Mouse (Mus musculus) 3T3-L1 (cell line): Measurements from ENCODE around the gene Cryge.
"Not testable (repeated sequence)": the region's sequence is repeated elsewhere in the genome, so short reads cannot be mapped to it uniquely, and the experiment has no call there.

Experiments used
- DNase-seq: peaks from one replicate; pipeline ENCODE4 v3.0.0-alpha.2; 2015; ENCODE audit warnings: low read depth, low spot score

Gene Cryge

DNA sequence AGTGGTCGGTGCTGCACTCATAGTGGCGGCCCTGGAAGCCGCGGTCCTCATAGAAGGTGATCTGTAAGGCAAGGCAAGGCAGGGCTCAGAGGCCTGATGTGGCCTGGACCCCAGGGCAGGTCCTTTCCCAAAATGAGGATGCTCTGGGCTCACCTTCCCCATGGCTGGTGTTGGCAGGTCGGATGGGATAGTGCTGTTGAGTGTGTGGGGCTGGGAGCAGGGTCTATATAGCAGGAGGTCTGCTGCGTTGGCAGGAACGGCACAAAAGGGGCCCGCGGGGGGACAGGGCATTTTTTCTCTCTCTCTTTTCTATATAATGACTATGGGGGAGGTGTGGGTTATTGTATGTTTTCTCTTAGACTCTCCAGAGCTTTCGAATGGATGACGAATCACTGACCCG, at the start of gene Cryge:
TSS of gene Cryge (minus strand) at position 198 of the 400 bp plus-strand sequence.
- not testable (repeated sequence) for DNase-seq

DNA sequence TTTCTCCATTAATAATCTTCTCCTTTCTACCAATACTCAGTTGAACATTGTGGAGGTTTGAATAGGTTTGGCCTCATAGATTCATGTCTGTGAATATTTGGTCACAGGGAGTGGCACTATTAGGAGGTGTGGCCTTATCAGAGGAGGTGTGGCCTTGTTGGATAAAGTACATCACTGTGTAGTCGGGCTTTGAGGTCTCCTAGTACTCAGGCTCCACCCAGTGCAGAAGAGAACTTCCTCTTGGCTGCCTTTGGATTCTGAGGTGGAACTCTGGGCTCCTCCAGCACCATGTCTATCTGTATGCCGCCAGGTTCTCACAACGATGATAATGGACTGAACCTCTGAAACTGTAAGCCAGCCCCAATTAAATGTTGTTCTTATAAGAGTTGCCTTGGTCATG, 46.0 kb upstream of the Cryge start:
- no peak for DNase-seq

DNA sequence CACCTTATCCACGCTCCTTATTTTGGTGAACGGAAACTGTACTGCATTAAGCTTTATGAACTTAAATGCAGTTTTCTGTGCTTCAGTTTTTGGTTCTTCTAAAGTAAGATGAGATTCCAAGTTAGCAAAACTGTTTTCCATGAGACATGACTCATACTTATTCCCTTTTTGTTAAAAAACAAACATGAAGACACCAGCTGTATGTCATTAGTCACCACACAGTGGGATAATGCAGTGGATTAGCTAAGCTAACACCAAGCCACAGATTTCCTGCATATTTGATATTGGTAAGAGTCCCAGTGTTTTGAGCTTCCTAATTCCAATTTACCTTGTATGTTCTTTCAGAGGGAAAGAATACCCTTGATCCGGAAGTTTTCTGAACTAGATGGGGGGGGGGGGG, 40.6 kb upstream of the Cryge start:
- peak; percentile 72 for DNase-seq

DNA sequence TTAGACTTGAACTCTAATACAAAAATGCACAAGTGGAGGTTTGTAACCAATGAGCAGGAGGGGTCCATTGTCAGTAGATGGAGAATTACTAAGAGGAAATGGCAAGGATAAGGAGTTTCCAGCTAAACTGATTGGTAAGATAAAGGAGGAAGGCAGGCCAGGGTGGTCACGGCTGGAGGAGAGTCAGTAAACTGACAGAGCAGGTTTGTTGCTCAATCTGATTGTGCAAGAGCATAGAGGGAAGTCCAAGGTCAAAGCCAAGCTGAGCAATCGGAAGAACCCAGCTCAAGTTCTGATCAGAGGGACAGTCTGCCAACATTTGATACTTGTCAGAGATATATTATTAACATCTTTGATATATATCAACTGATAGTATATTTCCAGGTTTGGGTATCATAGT, 39.4 kb upstream of the Cryge start:
- peak; percentile 58 for DNase-seq

DNA sequence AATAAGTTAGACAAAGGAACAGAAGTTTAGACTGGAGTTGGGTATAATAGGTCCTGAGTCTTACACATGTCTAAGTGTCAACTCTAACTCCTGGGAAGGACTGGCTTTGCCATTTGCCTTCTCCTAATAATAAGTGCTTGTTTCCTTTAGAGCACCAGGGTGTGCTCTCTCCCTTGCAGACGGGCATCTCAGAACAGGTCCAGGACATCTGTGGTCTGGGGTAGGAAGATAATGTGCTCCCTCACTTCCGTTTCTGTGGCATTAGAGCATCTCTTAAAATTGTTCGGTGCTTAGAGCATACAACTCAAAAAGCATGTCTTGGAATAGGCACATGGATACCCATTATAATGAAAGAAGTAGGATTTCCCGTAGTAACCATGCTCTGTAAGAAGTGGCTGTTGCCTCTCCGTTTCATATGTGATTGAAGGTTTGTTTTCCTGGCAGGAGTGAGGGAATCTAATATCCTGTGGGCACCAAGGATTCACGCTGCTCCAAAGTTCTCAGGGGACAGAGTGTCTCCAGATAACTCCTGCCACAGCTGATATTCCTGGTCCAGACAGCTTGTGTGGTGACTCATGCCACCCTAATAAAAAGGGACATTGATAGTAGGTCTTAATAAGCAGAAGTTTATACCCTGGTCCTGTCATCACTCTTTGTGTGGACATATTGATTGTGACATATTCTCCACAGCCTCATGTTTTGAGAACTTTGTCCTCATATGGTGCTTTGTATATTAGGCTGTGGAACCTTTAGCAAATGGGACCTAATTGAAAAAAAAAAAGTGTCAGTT, 37.8 kb upstream of the Cryge start:
- no peak for DNase-seq

DNA sequence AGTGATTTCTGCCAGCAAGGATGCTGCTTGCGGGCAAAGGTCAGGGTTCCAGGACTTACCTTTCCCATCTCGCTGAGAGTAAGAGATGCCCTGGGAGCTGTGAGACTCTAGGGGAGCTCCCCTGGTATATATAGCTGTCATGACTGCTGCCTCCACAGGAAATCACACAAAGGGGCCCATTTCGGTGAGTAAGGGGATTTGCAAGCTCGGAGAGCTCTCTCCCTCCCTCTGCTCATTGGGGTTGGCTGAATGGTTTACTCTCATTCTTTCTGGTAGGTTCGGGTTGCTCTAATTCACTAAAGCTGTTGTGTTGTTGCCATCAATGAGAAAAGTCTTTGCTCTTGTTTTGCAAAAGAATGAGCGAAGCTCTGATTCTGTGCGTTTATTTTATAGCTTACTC, 31.2 kb upstream of the Cryge start, which contains the start of gene Crygb:
TSS of gene Crygb (minus strand) at position 101 of the 400 bp plus-strand sequence.
- no peak for DNase-seq

DNA sequence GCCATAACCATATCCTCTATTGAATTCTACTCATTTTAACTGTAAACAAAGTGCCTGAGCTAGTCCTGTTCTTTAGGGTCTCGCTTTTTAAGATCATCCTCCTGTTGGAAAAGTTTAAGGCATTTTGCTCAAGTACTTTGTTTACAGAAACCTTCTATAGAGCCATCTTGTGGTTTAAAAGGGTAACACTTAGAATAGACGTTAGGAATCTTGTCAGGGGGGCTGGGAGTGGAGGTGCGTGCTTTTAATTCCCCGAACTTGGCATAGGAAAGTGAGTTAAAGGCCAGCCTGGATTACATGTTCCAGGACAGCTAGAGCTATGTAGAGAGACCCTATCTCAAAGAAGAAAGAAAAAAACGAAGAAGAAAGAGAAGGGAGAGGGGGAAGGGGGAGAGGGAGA, 24.7 kb upstream of the Cryge start:
- peak; percentile 40 for DNase-seq

DNA sequence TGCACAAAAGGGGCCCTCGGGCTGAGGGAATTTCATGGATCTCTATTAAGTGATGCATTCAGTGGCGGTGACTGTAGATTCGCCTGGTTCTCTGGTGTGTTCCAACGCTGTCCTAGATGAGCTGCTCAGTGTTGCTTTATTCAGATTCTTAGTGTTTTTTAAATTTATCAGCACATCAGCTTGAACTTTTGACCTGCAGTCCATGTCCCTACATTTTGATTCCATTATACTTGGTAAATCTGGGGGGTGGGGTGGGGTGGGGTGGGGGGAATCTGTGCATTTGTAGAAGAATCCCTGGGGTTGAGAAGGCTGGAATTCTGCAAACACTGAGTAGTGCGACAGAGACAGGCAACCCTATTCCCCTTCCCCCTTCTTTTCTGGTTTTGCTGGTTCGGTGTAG, 22.6 kb upstream of the Cryge start, which contains the start of gene Crygc:
TSS of gene Crygc (minus strand) at position 101 of the 400 bp plus-strand sequence.
- DNase-seq: no peak

DNA sequence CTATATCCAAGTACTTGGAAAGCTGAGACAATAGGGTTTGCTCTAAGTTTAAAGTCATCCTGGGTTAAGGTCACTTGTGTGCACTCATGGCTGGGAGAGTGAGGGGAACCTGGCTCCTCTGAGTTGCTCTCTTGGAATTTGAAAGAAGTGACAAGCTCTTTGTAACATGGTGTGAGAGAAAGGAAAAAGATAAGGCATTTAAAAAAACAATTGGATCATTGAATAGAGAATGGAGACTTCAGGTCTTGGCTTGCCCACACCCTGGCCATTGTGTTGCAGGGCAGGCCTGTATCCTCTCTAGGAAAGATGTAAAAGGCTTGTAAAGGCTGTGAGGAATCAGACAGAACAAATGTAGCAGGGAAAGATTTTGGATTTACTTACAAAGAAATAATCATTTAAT, 16.9 kb upstream of the Cryge start:
- DNase-seq: no peak

DNA sequence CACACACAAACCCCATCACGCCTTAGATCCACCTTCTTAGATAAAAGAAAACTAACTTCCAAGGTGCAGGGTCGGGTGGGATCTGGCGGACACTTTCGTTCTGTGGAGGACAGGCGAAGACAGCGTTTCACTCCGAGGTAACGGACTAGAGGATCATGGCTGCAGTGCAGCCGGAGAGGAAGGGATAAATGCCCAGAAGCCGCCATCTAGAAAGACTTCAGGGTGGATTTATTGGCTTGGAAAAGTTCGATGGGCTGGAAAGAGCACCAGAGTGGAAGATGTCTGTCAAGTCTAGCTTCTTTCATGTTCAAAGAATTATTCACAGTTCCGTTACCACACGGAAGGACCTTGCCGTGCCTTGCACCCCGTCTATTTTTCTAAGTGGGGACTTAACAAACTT, 13.3 kb upstream of the Cryge start:
- no peak for DNase-seq

DNA sequence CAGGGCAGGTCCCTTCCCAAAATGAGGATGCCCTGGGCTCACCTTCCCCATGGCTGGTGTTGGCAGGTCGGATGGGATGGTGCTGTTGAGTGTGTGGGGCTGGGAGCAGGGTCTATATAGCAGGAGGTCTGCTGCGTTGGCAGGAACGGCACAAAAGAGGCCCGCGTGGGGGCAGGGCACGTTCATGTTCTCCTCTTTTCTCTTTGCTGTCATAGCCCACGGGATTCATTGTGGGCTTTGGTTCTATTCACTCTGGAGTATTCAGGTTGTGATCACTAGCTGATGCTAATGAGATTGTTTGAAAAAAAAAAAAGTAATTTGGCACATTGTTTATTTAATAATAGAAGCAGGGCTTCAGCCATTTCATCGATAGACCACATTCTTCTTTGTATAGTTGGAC, 12.4 kb upstream of the Cryge start, which contains the start of gene Crygd:
TSS of gene Crygd (minus strand) at position 101 of the 400 bp plus-strand sequence.
- no peak for DNase-seq

DNA sequence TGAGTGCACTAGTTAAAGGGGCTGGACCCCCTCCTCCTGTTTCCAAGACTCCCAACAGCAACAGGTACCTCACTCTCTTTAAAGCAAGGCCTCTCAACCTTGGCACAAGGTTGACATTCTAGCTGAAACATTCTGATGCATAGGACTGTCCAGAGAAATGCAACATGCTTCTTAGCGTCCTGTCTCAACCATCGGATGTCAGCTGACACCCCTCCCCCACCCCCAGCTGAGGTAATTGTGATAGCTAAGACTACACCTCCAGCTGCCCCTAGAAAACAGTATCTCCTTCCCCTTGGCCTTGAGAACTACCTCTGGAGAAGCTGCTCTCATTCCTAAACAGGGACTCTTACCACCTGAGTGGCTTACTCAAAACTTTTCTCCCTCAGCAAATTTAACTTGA, 1.2 kb upstream of the Cryge start:
- DNase-seq: no peak

DNA sequence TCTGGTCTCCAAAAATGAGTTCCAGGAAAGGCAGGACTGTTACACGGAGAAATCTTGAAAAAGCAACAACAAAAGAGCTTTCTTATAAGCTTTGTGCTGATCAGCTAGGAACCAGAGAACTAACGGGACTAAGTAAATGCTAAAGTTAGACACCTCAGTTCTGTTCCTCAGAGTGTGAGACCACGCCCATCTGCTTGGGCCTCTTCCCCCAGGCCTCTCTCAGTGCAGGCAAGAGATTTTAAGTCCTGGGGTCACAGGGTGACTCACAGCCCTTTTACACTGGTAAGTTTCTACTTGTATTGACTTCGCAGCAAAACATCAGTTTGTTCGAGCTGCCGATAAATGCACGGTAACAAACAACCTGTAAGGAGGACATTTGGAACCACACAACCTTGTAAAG, 747 bp upstream of the Cryge start:
- DNase-seq: peak; percentile 18

DNA sequence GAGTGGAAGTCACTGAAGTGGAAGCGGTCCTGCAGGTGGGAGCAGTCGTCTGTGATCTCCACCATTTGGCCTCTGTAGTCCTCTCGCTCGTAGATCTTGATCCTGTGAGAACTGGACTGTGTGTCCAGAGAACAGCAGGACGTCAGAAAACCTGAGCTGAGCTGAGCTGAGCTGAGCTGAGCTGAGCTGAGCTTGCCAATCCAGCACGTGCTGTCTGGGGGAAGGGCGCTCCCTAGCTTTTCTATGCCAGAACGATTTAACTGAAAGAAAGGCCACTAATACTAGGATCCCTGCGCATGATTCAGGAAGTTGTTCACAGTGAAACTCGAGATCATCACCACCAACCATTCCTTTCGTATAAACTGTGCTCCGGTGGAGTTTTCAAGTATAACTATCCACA, 2.2 kb downstream of the Cryge start:
- DNase-seq: peak; percentile 18

DNA sequence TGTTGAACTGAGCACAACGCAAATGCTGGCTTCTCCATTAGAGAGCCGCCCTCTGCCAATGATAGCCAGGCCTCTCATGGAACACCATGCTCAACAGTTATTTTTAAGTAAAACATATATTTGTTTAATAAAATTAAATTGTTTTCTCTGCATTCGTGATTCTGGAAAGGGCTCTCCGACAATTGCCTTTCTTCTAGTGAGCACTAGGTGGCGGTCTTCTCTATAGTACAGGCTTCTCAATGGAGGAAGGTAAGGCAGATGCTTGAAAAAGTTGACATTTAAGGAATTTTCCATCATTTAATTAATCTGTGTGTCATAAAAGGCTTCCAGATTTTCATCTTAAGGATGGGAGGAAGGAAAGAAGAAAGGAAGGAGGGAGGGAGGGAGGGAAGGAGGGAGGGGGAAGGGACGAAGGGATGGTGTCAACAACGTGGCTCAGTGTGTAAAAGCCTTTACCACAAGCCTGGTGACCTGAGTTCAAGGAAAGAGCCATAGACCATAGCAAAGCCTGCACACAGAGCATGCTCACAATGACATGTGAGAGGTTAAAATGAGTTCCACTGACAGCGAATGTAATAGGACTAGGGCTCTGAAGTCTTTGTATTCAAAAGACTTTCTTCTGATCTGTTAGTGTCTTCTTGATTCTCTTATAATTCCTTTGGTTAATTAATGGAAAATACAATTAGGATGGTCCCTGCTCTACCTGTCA, 4.4 kb downstream of the Cryge start:
- peak; percentile 76 for DNase-seq

DNA sequence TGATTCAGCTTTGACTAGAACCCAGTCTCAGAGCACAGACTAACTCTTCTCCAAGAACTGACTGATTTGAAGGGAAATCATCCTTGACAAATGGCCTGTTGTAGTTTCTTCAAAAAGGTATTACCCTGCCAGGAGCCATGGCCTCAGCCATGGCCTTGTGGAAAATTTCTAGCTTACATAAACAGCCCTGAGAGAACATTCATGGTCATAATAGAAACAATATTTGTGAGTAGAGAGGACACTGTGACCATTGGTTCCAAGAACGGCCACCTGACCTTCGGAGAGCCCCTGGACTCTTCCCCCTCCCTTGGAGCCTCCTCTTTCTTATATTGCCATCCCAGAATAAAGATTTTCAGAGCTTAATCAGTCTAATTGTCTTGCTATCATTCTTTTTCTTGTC, 7.5 kb downstream of the Cryge start:
- no peak for DNase-seq

DNA sequence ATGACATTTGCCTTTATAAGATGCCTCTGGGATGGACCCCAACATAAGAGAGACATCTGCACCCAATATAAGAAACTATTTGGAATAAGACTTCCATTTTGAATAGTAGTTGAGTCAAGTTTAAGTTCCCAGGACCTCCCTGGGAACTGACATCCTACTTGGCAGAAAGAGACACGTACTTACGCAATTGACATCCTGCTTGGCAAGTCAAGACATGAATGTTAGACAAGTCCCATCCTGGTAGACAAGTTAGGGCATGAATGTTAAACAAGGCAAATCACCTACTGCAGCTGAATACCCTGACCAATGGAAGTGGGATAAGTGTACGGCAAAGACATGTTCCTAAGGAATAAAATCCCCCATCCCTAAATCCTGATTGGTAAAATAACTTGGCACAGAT, 9.1 kb downstream of the Cryge start:
- peak; percentile 36 for DNase-seq

DNA sequence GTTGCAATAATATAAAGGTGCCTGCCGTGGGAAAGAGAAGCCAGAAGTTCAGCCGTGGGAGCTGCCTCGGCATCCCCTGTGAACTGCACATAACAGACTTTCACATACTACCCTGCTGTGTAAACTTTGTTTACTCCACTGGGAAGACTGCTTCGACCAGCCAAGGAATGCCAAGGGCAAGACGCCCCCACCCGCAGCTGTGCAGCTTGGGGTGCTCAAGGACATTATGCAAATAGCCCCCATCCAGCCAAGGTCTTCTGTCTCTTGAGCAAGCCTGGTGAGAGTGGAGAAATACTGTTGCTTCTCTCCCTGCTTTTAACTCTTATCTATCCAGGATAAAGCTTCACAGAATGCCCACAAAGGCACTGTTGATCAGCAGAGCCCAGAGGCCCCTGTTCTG, 10.1 kb downstream of the Cryge start:
- no peak for DNase-seq

DNA sequence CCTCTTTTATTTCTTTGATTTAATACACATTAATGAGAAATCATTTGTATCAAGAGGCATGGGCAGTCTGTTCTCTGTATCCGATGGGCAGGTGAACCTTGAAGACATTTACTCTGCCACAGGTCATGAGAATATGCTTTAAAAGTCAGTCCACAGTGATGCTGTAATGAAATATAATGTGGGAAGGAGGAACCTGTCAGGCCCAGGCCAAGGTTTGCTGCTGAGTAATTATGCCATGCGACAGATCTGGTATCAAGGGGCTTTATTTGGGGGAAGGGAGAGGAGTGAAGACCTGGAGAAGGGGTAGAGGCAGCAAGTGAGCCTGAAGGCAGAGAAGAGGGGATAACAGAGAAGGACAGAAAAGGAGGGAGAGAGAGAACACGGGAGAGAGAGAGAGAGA, 11.3 kb downstream of the Cryge start:
- DNase-seq: no peak

DNA sequence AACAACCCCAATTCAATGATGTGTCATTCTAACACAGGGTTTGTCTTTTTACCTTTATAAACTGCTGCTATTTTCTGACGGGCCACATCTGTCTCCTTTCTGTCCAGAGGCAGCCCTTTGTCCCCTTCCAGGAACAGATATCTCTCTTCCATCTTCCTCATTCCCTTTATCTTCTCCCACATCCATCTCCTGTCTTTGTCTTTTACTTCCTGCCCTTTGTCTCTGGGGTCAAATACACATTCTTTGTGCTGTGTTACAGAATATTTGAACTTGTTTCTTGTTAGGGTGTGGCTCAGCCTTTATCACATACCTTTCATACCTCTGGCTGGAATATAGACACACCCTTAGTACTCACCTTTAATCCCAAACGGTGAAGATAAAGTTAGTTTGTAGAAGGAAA, 13.4 kb downstream of the Cryge start:
- no peak for DNase-seq

DNA sequence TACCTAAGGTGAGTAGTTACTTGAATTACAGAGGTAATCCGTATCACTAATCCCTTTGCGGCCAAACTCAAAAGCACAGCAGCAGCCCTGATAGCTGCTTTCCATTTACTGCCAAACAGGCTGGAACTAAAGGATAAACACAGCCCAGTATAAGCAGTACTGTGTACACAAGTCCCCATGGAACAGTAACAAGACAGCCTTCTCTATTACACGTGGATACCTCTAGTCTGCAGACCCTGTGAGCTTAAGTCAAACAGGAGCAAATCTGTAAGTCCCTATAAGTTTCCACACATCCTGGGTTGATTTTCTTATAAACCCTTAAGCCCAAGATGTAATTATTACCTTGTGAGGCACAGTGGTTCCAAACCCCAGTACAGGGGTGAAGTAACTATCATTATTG, 15.4 kb downstream of the Cryge start:
- no peak for DNase-seq

DNA sequence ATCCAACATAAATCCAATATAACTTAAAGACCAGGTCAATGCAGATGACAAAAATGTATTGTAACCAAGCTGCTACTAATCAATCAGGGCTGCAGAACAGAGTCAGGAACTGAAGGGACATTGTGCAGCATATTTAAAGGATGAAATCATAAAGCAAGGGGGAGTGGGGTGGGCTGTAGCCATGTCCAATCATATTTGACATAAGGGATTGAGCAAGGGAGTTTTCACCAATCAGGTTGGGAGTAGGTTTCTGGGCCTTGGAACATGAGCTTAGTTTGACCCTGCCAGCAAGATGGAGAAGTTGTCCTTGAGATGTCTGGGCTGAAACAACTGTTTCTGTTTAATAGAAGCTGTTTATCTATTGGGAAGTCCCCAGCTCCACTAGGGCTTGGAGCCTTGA, 18.3 kb downstream of the Cryge start, which contains the start of gene Akr1cl:
TSS of gene Akr1cl (minus strand) at position 119 of the 400 bp plus-strand sequence.
- DNase-seq: peak; percentile 20

DNA sequence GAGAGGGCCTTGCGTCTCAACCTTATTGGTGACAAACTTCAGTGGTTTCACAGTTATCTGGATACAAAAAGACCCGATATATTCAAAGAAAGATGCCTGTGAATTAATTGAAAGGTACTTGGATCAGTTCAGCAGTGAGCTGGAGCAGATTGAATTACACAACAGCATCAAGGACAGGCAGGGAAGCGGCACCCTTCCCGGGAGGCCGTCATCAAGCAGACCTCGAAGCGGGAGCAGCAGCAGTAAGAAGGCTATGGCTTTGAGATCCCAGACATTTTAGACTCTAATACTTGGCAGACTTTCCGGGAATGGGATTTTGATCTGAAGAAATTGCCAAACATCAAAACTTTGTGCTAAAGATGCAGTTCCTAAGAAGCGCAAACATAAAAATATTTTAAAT, 22.7 kb downstream of the Cryge start:
- no peak for DNase-seq
